Mouse (Mus musculus) forebrain, embryonic 10.5 days (tissue): ENCODE data around the gene Insc. TPM values are rescaled to one million over a fixed set of nuclear protein-coding genes. Genes with fewer than 3 reads are reported as not detected.
A peak's percentile ranks its signal among the peaks of the same experiment; 100 is the strongest.

Experiments used
- DNase-seq: peaks from one replicate; pipeline ENCODE4 v3.0.0-alpha.2; 2017; ENCODE audit warnings: low spot score; ENCODE audit errors: extremely low spot score
- H3K27ac ChIP-seq: fragments of 300-500 bp; sonication (generic); 2 replicates; pipeline ENCODE4 v1.5.1; 2016; ENCODE audit warnings: mild to moderate bottlenecking
- H3K27me3 ChIP-seq: fragments of 300-500 bp; sonication (generic); 2 replicates; pipeline ENCODE4 v1.6.1; 2016; ENCODE audit warnings: mild to moderate bottlenecking; ENCODE audit not compliant: poor library complexity, severe bottlenecking
- H3K36me3 ChIP-seq: fragments of 300-500 bp; sonication (generic); replicated peaks from 2 replicates; pipeline ENCODE4 v1.6.1; 2016; ENCODE audit warnings: mild to moderate bottlenecking, moderate library complexity
- H3K4me1 ChIP-seq: fragments of 300-500 bp; sonication (generic); 2 replicates; pipeline ENCODE4 v1.6.1; 2016
- H3K4me3 ChIP-seq: fragments of 300-500 bp; sonication (generic); 2 replicates; pipeline ENCODE4 v1.5.1; 2016; ENCODE audit warnings: mild to moderate bottlenecking, moderate library complexity
- H3K9me3 ChIP-seq: fragments of 300-500 bp; sonication (generic); 2 replicates; pipeline ENCODE4 v1.6.1; 2016; ENCODE audit warnings: mild to moderate bottlenecking, moderate library complexity
- WGBS: fragments of 180-500 bp; shearing (Covaris S2); methylation state at CpG from one replicate; pipeline ENCODE4 v1.1.7; 2016; 5-methylcytosine and 5-hydroxymethylcytosine counted together
- polyA plus RNA-seq: library from polyadenylated mRNA; unstranded; fragments of >200 nt; fragmentation: Nextera tagmentation; extraction: Ambion mirVana; gene quantifications from 2 replicates; pipeline ENCODE4 v1.2.1, GENCODE M21; 2016

Gene Insc
- polyA plus RNA-seq, 1 experiment from 2014 or later: 0.92 TPM

GRCm38 (mm10) chr7:114808341-114808740 is 64.8 kb downstream of the Insc start:
- no peak overlapping the region for H3K4me3 ChIP-seq
- DNase-seq: no peak
- no peaks in the 10 kb centered on the region for H3K27me3 ChIP-seq
- no peaks in the 10 kb centered on the region for H3K4me1 ChIP-seq
- 87% methylated on average over 3 of the region's 3 CpGs for WGBS
- H3K9me3 ChIP-seq: no peaks in the 10 kb centered on the region
- H3K36me3 ChIP-seq: no peaks in the 10 kb centered on the region
- no peak overlapping the region for H3K27ac ChIP-seq

GRCm38 (mm10) chr7:114817291-114817806 is 73.9 kb downstream of the Insc start:
- Histone ChIP-seq H3K36me3 (no peaks in the 10 kb centered on the region), H3K4me1 (peaks cover 8% of the 10 kb centered on the region), H3K9me3 (no peaks in the 10 kb centered on the region), H3K27me3 (peaks cover 20% of the 10 kb centered on the region; the same call in 1 of the 2 replicates), H3K4me3 (no peak overlapping the region), H3K27ac (peak overlapping the region; percentile 36; the same call in 1 of the 2 replicates)
- DNase-seq: peak; percentile 84
- 8% methylated on average over 6 of the region's 6 CpGs for WGBS

- Histone ChIP-seq H3K27me3 (peaks cover 20% of the 10 kb centered on the region; the same call in 1 of the 2 replicates), H3K27ac (no peak overlapping the region), H3K4me3 (no peak overlapping the region), H3K9me3 (no peaks in the 10 kb centered on the region), H3K4me1 (peaks cover 8% of the 10 kb centered on the region), H3K36me3 (no peaks in the 10 kb centered on the region)
- WGBS: 33% methylated on average over 5 of the region's 5 CpGs
- DNase-seq: no peak
Measured at GRCm38 (mm10) chr7:114817879-114818278, 74.4 kb downstream of the Insc start.

- 83% methylated on average over 3 of the region's 3 CpGs for whole genome bisulfite sequencing
- H3K4me3 ChIP-seq: no peak overlapping the region
- H3K9me3 ChIP-seq: no peaks in the 10 kb centered on the region
- H3K4me1 ChIP-seq: peaks cover 8% of the 10 kb centered on the region
- DNase-seq: no peak
- no peak overlapping the region for H3K27ac ChIP-seq
- peaks cover 20% of the 10 kb centered on the region; the same call in 1 of the 2 replicates for H3K27me3 ChIP-seq
- H3K36me3 ChIP-seq: no peaks in the 10 kb centered on the region
Measured at GRCm38 (mm10) chr7:114818351-114818750, 74.9 kb downstream of the Insc start.

- no peak overlapping the region for H3K4me3 ChIP-seq
- no peak for DNase-seq
- no peaks in the 10 kb centered on the region for H3K9me3 ChIP-seq
- H3K4me1 ChIP-seq: peaks cover 8% of the 10 kb centered on the region
- peaks cover 20% of the 10 kb centered on the region; the same call in 1 of the 2 replicates for H3K27me3 ChIP-seq
- WGBS: 76% methylated on average over 8 of the region's 8 CpGs
- H3K36me3 ChIP-seq: no peaks in the 10 kb centered on the region
- H3K27ac ChIP-seq: no peak overlapping the region
Measured at GRCm38 (mm10) chr7:114818836-114819235, 75.3 kb downstream of the Insc start.

GRCm38 (mm10) chr7:114822736-114823135 is 79.2 kb downstream of the Insc start:
- Histone ChIP-seq H3K27ac (no peak overlapping the region), H3K9me3 (no peaks in the 10 kb centered on the region), H3K27me3 (0 out of 2 replicates have a peak, but pooled peaks cover 6% of the 10 kb centered on the region), H3K36me3 (no peaks in the 10 kb centered on the region), H3K4me1 (no peaks in the 10 kb centered on the region), H3K4me3 (no peak overlapping the region)
- no peak for DNase-seq
- 98% methylated on average over 2 of the region's 2 CpGs for WGBS

GRCm38 (mm10) chr7:114827360-114827759 is 83.9 kb downstream of the Insc start:
- H3K36me3 ChIP-seq: no peaks in the 10 kb centered on the region
- H3K27ac ChIP-seq: no peak overlapping the region
- WGBS: 89% methylated on average over 4 of the region's 4 CpGs
- no peaks in the 10 kb centered on the region for H3K27me3 ChIP-seq
- no peak for DNase-seq
- H3K9me3 ChIP-seq: no peaks in the 10 kb centered on the region
- H3K4me3 ChIP-seq: no peak overlapping the region
- no peaks in the 10 kb centered on the region for H3K4me1 ChIP-seq

- no peak overlapping the region for H3K4me3 ChIP-seq
- no peaks in the 10 kb centered on the region for H3K36me3 ChIP-seq
- no peak overlapping the region for H3K27ac ChIP-seq
- H3K9me3 ChIP-seq: no peaks in the 10 kb centered on the region
- WGBS: 71% methylated on average over 3 of the region's 3 CpGs
- no peaks in the 10 kb centered on the region for H3K27me3 ChIP-seq
- no peak for DNase-seq
- H3K4me1 ChIP-seq: peaks cover 7% of the 10 kb centered on the region
Measured at GRCm38 (mm10) chr7:114832257-114832940, 88.9 kb downstream of the Insc start.

GRCm38 (mm10) chr7:114834504-114834903 is 91.0 kb downstream of the Insc start:
- Histone ChIP-seq H3K9me3 (no peaks in the 10 kb centered on the region), H3K36me3 (no peaks in the 10 kb centered on the region), H3K4me1 (peaks cover 7% of the 10 kb centered on the region), H3K27ac (no peak overlapping the region), H3K27me3 (peaks cover 7% of the 10 kb centered on the region; the same call in 1 of the 2 replicates), H3K4me3 (no peak overlapping the region)
- no peak for DNase-seq
- WGBS: 94% methylated on average over 6 of the region's 6 CpGs

GRCm38 (mm10) chr7:114837268-114837667 is 93.8 kb downstream of the Insc start:
- Histone ChIP-seq H3K9me3 (no peaks in the 10 kb centered on the region), H3K27me3 (peaks cover 20% of the 10 kb centered on the region), H3K4me1 (peaks cover 20% of the 10 kb centered on the region), H3K4me3 (no peak overlapping the region), H3K27ac (no peak overlapping the region), H3K36me3 (no peaks in the 10 kb centered on the region)
- DNase-seq: no peak
- WGBS: 82% methylated on average over 3 of the region's 3 CpGs

- peaks cover 34% of the 10 kb centered on the region for H3K4me1 ChIP-seq
- H3K9me3 ChIP-seq: no peaks in the 10 kb centered on the region
- 45% methylated on average over 5 of the region's 5 CpGs for WGBS
- H3K27ac ChIP-seq: no peak overlapping the region
- H3K36me3 ChIP-seq: no peaks in the 10 kb centered on the region
- DNase-seq: no peak
- peaks cover 26% of the 10 kb centered on the region for H3K27me3 ChIP-seq
- H3K4me3 ChIP-seq: no peak overlapping the region
Measured at GRCm38 (mm10) chr7:114840029-114840745, 96.7 kb downstream of the Insc start.

GRCm38 (mm10) chr7:114842644-114843211 is 99.2 kb downstream of the Insc start:
- H3K36me3 ChIP-seq: no peaks in the 10 kb centered on the region
- peaks cover 26% of the 10 kb centered on the region for H3K4me1 ChIP-seq
- H3K27ac ChIP-seq: peak overlapping the region; percentile 22
- H3K27me3 ChIP-seq: peaks cover 31% of the 10 kb centered on the region
- DNase-seq: peak; percentile 51
- 22% methylated on average over 3 of the region's 3 CpGs for WGBS
- H3K4me3 ChIP-seq: no peak overlapping the region
- no peaks in the 10 kb centered on the region for H3K9me3 ChIP-seq

GRCm38 (mm10) chr7:114847179-114847578 is 103.7 kb downstream of the Insc start:
- Histone ChIP-seq H3K4me1 (peaks cover 15% of the 10 kb centered on the region), H3K27me3 (peaks cover 11% of the 10 kb centered on the region; the same call in 1 of the 2 replicates), H3K4me3 (no peak overlapping the region), H3K36me3 (no peaks in the 10 kb centered on the region), H3K27ac (no peak overlapping the region), H3K9me3 (no peaks in the 10 kb centered on the region)
- WGBS: 89% methylated on average over 2 of the region's 2 CpGs
- no peak for DNase-seq
